Mouse (Mus musculus) neural tube, embryonic 10.5 days (tissue): ENCODE data around the gene Otub2.

Source experiments
- DNase-seq: peaks from one replicate; pipeline ENCODE4 v3.0.0-alpha.2; 2017; ENCODE audit warnings: low spot score; ENCODE audit errors: extremely low spot score

Otub2 gene

DNA sequence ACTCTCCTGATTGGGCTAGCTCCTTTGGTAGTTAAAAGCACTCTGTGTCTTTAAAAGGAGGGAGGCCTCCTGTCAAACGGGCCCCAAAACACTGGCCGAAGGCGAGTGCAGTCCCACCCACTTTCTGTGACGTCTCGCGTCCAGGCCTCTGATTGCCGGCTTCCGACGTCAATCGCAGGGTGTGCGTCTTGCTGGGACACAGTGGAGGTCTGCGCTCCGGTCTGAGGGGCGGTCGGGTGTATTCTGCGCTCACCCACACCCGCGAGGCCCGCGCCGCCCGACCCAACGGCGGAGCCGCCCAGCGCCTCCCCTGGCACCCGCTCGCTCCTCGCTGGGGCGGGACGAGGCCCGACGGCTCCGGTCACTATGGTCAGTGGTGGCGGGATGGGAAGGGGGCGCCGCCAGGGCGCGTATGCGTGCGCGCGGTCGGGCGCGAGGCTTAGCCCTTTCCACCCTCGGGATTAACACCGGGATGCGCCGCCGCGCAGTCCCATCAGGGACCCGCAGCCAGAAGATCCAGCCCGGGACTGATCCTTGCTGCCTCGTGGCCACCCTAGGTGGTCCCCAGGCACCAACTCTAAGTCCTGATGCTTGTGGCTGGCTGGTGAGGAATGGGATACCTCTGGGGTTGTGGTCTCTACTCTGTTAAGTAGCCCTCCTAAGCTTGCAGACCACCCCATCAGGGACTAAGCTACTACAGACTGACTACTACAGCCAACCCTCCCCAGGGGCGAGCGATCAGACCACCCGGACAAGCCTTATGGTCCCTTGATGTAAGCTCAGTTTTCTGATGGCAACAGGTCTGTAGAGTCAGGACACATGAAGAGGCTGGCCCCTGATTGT lies at the start of gene Otub2:
TSS of gene Otub2 (plus strand) at position 178 of the 843 bp plus-strand sequence.
- peak; percentile 94 for DNase-seq

DNA sequence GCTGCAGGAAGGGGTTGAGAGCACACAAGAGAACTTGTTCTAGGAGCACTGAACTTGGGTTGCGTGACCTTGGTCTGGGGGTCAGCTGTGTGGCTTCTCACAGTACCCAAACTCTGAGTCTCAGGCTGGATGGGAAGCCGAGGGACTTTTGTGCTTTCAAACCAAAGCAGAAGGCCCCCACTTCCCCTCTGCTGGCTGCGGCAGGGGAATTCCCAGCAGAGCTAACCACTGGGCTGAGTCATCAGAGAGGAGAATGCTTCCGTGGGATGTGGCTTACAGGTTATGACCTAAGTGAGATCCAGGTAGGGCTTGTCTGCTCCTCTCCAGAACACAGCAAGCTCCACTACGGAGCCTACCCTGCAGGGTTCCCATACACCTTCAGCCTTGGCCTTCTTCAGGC lies 47.3 kb upstream of the Otub2 start:
- DNase-seq, result no peak

DNA sequence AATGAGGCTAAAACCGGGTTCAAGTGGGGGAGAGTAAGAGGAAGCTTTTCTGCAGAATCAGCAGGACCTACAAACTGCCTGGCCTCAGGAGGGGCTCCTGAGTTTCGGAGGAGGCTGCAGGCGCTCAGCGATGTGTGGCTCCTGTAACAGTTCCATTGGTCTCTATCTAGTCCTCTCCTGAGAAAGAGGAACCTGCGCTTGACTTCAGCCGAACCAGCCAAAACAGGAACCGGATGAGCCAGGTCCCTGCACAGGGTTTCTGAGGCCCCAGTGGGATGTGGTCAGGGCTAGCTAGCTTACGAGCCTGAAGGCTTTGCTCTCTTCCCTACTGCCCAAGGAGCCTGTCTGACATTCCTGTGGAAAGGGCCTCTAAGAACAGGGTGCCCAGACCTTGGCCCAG lies 45.0 kb upstream of the Otub2 start:
- DNase-seq, result no peak

DNA sequence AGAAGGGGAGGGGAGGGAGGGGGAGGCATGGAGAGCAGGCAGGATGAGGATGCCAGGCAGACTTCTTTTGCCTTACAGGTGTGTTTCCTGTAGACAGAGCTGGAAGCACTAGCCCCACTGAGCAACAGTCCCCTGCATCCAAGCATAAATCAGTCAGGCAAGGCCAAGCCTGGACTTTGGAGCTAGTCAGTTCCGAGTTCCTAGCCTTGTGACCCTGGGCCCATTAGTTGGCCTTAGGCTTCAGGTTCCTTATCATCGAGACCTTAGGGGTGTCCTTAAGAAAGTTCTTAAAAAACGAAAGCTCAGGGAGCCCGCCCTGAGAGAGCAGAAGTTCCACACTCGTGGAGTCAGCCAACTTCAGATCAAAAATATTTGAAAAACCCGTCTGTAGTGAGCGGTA lies 43.5 kb upstream of the Otub2 start:
- DNase-seq, result no peak

DNA sequence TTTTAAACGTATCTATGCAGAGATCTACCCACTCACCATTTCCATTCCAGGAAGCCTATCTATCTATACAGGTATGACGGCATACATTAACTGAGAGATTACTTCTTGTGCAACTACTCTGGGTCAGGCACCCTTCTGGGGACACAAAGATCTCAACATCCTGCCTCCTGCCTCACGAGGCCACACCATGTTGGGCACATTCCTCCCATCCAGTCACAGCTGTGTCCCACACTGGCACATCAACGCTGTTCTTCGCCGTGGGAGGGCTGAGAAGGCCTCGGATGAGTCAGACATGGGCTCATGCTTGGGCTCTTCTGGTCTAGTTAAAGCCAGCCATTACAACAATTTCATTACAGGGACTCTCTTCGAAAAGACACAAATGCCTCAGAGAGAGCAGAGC lies 41.5 kb upstream of the Otub2 start:
- DNase-seq, result no peak

DNA sequence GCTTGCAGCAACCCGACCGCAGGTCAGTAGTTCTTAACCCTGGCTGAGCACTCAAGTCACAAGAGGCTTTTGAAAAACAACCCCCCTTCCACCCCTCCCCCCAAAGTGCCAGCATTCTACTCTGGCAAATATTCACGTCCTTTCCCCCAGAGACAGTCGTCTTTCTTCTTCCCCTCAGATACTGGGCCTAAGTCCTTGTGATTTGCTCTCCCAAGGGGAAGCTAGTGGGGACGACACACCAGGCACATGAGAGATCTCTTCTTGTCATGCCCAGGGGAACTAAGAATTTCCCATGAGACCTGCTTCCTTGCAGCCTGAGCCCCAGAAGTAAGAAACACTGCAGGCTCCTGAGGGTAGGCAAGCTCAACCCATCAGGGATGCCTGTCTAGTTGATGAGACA lies 41.1 kb upstream of the Otub2 start:
- DNase-seq, result no peak

DNA sequence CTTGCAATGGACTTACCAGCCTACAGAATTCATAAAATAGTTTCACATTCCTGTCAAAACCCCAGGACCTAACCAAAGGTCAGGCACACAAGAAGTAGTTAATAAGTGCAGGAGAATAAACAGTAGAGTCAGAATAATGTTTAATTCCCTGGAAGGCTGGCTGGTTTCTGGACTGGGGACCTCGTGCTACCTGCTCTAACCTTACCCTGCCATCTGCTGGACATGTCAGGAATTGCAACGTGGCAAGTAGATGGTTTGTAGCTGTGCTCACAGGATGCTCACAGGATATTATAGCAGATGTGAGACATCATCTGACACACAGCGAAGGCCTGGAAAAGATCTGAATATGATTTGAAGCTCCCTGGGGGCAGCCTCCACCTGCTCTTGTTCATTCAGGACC lies 40.0 kb upstream of the Otub2 start:
- peak; percentile 88 for DNase-seq

DNA sequence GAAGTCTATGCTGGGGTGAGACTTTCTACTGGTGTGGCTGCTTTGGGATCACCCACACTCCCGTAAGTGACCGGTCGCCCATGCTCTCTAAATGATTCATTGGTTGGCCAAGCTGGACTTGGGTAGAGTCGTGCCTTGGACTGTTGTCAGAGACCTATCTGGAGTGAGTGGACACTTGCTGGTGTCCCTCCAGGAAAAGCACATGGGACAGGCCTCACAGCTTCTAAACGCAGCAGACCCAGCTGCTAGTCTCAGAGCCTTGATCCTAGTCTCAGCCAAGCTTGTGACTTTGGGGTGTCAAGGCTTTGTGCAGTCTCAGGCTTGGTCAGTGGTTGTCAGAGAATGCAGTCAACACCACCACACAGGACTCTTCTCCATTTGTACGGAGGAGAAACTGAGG lies 35.7 kb upstream of the Otub2 start:
- no peak for DNase-seq

DNA sequence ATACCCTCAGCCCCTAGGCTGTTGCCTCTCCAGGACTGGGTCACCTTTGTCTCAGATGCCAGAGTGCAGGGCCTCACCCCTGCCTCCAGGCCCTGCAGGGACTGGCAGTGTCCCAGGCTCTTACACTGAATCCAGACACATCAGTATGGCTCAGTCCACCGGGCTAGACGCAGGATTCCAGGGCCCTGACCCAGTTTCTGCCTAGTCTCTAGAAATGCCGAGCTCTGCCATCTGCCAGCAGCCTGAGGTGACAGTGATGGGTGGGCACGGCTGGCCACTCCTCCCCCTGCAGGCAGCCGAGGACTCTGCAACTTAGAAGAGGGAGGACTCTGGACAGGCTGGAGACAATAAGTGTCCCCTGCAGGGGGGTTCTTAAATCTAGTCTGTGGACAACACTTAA lies 34.9 kb upstream of the Otub2 start:
- DNase-seq, result peak; percentile 37

DNA sequence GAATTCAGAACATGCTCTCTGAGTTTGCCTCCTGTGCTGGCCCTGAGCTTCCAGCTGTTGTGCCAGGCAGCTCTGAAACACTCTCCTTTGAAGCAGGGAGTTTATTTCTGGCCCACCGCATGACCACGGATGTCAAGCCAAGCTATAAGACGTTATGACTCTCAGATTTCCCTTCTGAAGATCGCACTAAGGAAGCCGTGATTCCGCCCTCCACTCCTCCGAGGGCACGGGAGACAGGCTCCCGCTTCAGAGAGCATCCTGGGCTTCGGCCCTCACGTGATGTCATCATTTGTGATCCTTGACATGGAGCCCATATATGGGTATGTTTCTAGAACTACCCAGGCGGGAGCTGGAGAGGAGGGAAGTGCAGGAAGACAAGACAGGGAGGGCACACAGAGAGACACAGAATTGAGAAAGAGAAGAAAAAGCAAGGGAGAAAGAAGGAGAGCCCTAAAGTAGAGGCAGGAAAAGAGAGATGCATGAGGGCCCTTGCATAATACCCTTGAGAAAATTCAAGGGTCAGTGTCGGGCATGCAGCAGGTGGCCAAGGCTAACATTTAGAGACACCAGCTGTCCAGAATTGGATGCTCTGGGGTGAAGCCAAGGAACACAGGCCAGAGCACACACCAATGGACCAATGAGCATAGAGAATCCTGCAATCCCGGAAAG lies 32.6 kb upstream of the Otub2 start, which contains the start of gene Asb2:
TSS of gene Asb2 (minus strand) at position 256 of the 669 bp plus-strand sequence.
- DNase-seq, result no peak

DNA sequence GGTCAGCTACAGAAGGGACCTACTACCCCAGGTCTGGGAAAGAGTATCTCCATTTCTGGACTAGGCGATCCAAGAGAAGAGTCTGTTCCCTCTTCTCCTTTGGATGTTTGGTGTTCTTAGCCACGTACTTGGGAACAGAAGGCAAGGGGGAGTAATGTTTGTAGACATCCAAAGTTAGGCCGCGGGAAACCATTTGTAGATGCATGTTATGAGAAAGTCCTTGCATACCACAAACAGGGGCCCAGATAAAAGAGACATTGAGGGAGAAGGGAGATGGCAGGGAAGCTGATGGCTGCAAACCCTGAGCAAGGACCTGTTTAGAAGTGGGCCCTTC lies 32.1 kb upstream of the Otub2 start:
- DNase-seq, result no peak

DNA sequence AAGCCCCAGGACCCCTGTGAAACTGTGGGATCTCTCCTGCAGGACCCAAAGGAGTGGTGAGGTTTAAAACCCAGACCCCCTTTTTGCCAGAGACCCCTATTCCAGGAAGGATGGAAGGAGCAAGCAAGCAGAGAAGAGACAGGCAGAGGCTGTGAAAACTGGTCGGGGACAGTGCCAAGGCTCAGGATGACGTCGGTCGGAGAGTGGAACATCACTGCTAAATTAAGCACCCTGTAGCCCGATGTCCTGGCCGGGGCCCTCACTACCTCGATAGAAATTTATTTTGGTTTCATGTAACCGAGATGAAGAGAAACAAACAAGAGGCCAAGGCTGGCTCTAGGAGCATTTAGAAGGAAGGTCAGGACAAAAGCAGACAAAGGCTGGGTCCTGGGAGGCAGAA lies 30.3 kb upstream of the Otub2 start:
- no peak for DNase-seq

DNA sequence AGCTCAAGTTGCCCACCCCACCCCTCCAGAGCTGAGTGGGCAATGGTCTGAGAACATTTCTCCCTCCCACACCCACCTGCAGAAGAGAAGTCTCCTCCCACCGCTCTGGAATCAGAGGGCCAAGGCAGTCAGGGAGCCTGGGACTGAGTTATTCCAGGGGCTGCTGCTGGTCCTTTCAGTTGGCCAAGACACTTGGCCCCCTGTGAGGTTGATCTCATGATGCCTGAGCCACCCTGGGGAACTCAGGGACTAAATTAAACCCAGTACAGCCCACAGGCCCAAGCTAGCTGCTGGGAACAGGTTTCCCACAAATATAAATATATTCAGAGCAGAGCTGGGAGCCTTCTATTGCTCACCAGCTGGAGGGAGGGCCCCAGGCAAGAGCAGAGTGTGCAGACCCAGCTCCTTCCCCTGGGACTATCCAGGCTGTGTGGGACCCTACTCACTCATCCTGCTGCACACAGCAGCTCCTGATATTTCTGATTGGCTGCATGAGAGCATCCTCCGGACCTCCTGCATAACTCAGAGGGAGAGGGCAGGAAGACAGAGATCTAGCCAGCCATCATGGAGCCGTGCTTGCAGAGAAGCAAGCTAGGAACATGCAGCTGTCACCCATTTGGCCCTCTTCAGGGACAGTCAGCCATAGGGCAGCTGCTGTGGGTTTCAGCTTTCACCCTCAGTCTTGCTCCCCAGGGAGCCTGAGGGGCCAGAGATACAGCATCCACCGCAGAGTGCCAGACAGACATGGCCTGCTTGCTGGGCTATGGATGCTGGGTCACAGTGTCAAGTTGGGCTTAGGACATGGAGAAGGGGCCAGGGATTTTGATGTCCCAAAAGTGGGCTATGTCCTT lies 29.3 kb upstream of the Otub2 start:
- no peak for DNase-seq

DNA sequence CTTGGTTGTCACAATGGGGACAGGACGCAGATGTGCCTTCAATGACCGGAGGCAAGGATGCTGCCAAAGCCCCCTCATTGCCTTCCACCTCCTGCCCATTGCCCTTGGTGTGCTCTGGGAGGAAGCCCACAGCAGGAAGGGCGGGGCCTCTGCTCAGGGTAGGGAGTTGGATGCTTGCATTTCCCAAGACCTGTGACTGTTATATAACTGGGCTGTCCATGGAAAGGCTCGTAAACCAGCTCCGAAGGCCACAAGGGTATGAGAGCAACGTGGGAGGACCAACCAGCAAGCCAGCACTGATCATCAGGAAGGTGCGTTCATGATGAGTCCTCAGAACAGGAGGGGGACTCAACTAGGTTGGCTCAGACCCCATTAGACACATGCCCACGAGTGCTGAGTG lies 27.7 kb upstream of the Otub2 start:
- no peak for DNase-seq

DNA sequence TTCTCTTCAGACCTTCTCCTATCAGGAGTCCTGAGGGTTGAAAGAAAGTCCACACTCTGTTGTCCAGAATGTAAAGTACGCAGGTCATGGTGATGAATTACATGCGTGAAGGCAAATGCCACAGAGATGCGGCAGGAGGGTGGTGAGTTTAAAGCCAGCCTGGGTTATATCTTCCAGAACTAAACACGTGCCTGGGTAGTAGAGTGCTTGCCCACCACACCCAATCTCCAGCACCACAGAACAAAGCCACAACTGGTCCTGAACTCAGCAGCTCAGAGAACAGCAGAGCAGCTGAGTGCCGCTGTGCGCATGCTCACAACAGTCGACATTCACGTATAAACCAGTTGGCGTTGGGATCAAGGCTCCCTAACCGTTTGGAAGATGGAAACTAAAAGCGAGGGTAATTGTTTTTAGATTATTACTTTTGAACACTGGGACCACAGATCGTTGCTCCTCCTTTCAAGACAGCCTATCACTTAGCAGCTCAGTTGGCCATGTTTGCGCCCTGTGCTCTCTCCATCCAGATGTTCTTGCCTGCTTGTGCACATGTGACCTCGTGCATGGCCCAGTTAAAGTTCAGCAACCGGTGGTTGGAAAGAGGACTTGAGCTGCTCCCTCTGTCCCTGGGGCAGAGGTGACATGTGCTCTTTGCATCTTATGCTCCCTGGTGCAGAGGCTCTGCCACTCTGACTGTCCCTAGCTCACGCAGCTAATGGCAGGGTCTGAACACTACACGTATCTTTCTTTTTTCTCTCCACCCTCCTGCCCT lies 26.8 kb upstream of the Otub2 start:
- no peak for DNase-seq

DNA sequence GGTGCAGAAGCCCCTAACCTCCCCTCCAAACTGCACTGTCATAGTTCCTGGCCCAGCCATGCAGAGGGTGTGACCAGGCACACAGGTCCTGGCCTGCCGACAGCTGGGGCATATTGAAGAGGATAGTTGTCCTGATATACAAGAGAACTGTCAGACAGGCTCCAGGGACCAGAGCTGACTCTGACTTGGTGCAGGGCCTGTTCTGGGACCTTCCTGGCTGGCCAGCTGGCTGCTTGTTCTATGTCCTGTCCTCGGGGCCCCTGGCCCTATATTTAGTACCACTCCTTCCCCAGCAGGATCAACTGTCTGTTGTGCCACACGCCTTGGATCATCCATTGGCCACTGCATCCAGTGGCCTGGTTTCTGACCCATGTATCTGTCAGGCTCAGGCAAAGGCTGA lies 26.1 kb upstream of the Otub2 start:
- no peak for DNase-seq

DNA sequence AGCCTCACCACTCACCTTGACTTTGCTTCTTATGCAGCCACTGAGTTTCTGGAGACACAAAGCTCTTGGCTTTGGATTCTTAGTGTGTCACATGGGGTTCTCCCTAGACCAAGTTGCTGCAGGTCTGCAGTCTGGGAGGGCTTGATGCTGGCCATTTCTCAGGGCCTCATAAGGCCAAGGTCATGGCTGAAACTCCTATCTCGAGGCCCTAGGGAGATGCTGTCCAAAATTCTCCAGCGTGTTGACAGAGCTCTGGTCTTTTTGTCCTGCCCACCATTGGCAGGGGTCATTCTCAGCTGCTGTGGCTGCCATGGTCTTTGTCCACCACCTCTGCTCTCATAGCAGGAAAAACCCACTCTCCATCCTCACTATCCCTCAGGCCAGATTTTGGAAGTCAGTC lies 21.3 kb upstream of the Otub2 start:
- no peak for DNase-seq

DNA sequence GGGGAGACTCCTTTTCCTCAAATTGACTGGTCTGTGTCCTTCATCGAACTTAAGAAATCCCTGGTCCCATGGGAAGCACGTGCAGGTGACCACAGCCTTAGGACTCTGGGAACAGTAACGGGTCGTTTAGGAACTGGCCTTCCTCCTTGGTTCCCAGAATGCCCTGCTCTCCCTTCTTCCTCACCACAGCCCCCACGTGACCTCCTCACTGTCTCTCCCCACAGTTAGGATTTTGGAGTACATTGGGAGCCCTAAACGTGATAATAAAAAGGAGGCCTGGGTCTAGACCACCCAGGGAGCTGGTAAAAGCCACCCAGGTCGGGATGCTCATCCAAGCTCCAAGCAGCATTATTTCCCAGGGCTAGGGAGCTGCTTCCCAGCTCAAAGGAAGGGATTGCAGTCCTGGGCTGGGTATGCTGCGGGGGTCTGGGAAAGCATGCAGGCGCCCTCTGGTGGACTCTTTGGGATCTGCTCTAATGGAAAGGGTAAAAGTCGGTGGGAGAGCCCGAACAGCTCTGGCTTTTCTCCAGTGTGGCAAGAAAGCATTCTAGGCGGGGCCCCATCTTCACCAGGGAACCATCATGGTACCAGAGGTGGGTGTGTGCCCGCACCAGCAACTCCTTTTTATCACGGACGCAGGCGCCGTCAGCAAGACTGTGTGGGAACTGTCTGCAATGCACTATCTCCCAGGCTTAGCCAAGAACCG lies 20.7 kb upstream of the Otub2 start:
- DNase-seq, result peak; percentile 88

DNA sequence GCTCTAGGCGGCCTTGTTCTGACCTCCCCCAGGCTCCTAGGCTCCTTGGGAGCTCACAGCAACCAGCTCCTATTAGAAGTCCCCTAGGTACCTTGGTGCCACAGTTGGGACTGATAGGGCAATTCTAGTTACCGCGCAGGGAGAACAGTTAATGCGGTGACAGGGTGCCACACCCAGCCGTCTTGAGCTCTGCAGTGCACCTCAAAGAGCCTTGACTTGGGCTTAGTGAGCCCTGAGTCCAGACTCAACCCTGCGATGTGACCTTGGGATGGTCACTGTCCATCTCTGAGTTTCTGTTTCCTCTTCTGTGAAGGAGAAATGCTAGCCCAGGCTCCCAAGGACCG lies 20.2 kb upstream of the Otub2 start:
- DNase-seq, result no peak

DNA sequence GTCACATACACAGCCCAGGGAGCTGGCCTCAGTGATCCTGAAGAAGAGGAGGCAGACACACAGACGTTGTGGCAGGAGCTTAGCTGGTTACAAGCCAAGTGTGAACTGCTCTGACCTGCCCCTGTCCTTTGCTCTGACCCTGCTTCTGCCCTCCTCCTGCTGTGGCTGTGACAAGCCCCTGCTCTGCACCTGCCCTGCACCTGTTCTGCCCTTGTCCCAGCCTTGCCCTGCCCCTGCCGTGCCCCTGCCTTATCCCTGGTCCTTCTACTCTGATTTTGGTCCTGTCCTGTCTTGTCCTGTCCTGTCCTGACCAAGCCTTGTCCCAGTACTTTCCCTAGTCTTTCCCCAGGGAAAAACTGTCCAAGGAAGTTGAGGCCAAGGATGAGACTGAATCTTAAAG lies 19.7 kb upstream of the Otub2 start:
- DNase-seq, result no peak

DNA sequence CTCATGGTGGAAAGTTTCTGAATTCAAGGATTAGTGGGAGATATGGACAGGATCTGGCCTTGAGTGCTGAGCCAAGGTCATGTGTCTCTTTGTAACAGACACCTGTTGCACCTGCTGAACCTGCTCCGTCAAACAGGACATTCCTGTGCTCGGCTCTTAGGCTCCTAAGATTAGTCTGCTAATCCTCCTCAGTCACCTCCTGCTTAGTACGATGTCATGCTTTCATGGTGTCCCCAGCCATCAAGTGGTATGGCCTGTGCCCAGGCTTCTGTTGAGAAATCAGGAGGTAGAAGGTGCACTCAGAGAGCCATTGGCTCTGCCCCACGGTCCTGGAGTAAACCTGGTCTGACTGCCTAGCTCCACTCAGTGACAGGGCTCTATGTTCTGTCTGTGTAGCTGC lies 17.6 kb upstream of the Otub2 start:
- DNase-seq, result no peak
